Comparison of ENCODE assay signal across 26 mouse cellular contexts in genomic region chr17:25466257-25466656, GRCm38 (mm10). TPM values are rescaled to one million over a fixed set of nuclear protein-coding genes. Genes with fewer than 3 reads are reported as not detected.
A peak's percentile ranks its signal among the peaks of the same experiment; 100 is the strongest.
DNase-seq lines count a peak whose midpoint lies in the region; ATAC-seq lines count a peak whose summit lies in the region.
"Had no signal": no experiment of that assay in that cellular context is flagged by ENCODE, and none has a peak within 500 bp of the region (broad histone marks: within the 10 kb centered on the region; RNA-seq: fewer than 3 reads in every experiment).

No protein-coding gene starts in this region.

- intact Hi-C loops in heart, postnatal 14 days (cut with DNase I) = no loop called here

- H3K4me3 ChIP-seq in heart, embryonic 10.5 days = no peak overlapping the region
- no peak overlapping the region for H3K4me3 ChIP-seq in heart, embryonic 13.5 days
- no peak overlapping the region for H3K4me3 ChIP-seq in heart, embryonic 12.5 days

- peak; percentile 86 for DNase-seq in heart, adult 11 months
- DNase-seq in heart, postnatal 14 days = no peak
- no peak for DNase-seq in heart, embryonic 10.5 days (ENCODE audit: low spot score)
- no peak for DNase-seq in heart, adult 18-20 months
- DNase-seq: adrenal gland, adult 2 months; adrenal gland, adult 8-10 months; adrenal gland, postnatal 10 days; adrenal gland, postnatal 14 days; adrenal gland, postnatal 25 days; adrenal gland, postnatal 36 days; B cell, adult 2 months; cerebellum, adult 11 months; cerebellum, adult 11-12 months; cerebellum, adult 18-20 months had no signal

- H3K36me3 ChIP-seq in heart, embryonic 10.5 days = no peaks in the 10 kb centered on the region
- no peaks in the 10 kb centered on the region for H3K36me3 ChIP-seq in heart, embryonic 13.5 days
- H3K36me3 ChIP-seq in heart, embryonic 12.5 days = no peaks in the 10 kb centered on the region
- H3K36me3 ChIP-seq: G1E had no signal

- peaks cover 94% of the 10 kb centered on the region for H3K4me1 ChIP-seq in heart, embryonic 10.5 days
- H3K4me1 ChIP-seq in heart, embryonic 13.5 days = peaks cover 90% of the 10 kb centered on the region
- H3K4me1 ChIP-seq in heart, embryonic 12.5 days (replicated peaks) = peaks cover 86% of the 10 kb centered on the region

- no peak for ATAC-seq in heart, embryonic 13.5 days (ENCODE audit: extremely low read depth, insufficient number of reproducible peaks, low FRiP score, low TSS enrichment)
- ATAC-seq in heart, embryonic 12.5 days (ENCODE audit: insufficient number of reproducible peaks, low FRiP score) = no peak
- ATAC-seq: activated CD4-positive, CD25-positive, alpha-beta regulatory T cell, adult 4 months; CD4-positive, CD25-positive, alpha-beta regulatory T cell, adult 4 months; Patski had no signal

- no peaks in the 10 kb centered on the region for H3K27me3 ChIP-seq in heart, embryonic 10.5 days (ENCODE audit: insufficient read depth, poor library complexity, severe bottlenecking)
- H3K27me3 ChIP-seq in heart, embryonic 13.5 days (replicated peaks) = peaks cover 4% of the 10 kb centered on the region; the same call in 1 of the 2 replicates
- H3K27me3 ChIP-seq in heart, embryonic 12.5 days (replicated peaks) = peaks cover 2% of the 10 kb centered on the region; the same call in 1 of the 2 replicates

- H3K9me3 ChIP-seq in heart, embryonic 10.5 days = no peaks in the 10 kb centered on the region
- H3K9me3 ChIP-seq in heart, embryonic 13.5 days = no peaks in the 10 kb centered on the region
- H3K9me3 ChIP-seq in heart, embryonic 12.5 days (replicated peaks) = no peaks in the 10 kb centered on the region
- H3K9me3 ChIP-seq: G1E had no signal

- no peak overlapping the region for H3K9ac ChIP-seq in heart, embryonic 13.5 days
- no peak overlapping the region for H3K9ac ChIP-seq in heart, embryonic 12.5 days

- H3K27ac ChIP-seq in heart, embryonic 10.5 days = peak overlapping the region; percentile 94
- H3K27ac ChIP-seq in heart, embryonic 13.5 days (replicated peaks) = peak overlapping the region; percentile 3
- no peak overlapping the region for H3K27ac ChIP-seq in heart, embryonic 12.5 days (ENCODE audit: poor library complexity, severe bottlenecking)

- 45% methylated on average over 2 of the region's 2 CpGs for WGBS in heart, embryonic 10.5 days
- WGBS in heart, embryonic 13.5 days = 35% methylated on average over 2 of the region's 2 CpGs
- WGBS in heart, embryonic 12.5 days = 53% methylated on average over 2 of the region's 2 CpGs

- H3K4me2 ChIP-seq in heart, embryonic 13.5 days = no peak overlapping the region
- H3K4me2 ChIP-seq in heart, embryonic 12.5 days = no peak overlapping the region

RNA-seq across cellular contexts. Expression of gene Tekt4, which starts 11.8 kb away (rescaled TPM):
- under 1 TPM in 1 of 2 experiments, not detected in 1; 0.50 TPM for total RNA-seq in heart, postnatal 14 days (2021)
- polyA plus RNA-seq in heart, embryonic 10.5 days (2016; fragmentation: Nextera tagmentation; extraction: Ambion mirVana) = 0.55 and 0.84 TPM in 2 replicates
- under 1 TPM in 1 of 2 experiments, not detected in 1; 0.67 TPM for total RNA-seq in heart, adult 18-20 months (2021)
- 0.23 and 0.47 TPM in 2 replicates for polyA plus RNA-seq in heart, embryonic 13.5 days (2015; fragmentation: Nextera tagmentation; extraction: Ambion mirVana)
- 0.45 and 0.54 TPM in 2 replicates for polyA plus RNA-seq in heart, embryonic 12.5 days (2016; fragmentation: Nextera tagmentation; extraction: Ambion mirVana)
- total RNA-seq: adrenal gland, adult 18-20 months; adrenal gland, postnatal 10 days; adrenal gland, postnatal 14 days; adrenal gland, postnatal 25 days; adrenal gland, postnatal 36 days; adrenal gland, postnatal 4 days; CH12.LX; ES-E14; G1E; MEL had no signal
- polyA plus RNA-seq: activated CD4-positive, CD25-positive, alpha-beta regulatory T cell, adult 4 months; C2C12; CD4-positive, CD25-positive, alpha-beta regulatory T cell, adult 4 months; G1E; Patski had no signal

RNA-seq across cellular contexts. Expression of gene Sstr5, which starts 30.8 kb away (rescaled TPM):
- not detected for total RNA-seq in heart, postnatal 14 days (2021)
- polyA plus RNA-seq in heart, embryonic 10.5 days (2016; fragmentation: Nextera tagmentation; extraction: Ambion mirVana) = 1.1 and 1.5 TPM in 2 replicates
- not detected for total RNA-seq in heart, adult 18-20 months (2021)
- polyA plus RNA-seq in heart, embryonic 13.5 days (2015; fragmentation: Nextera tagmentation; extraction: Ambion mirVana) = 0.28 and 0.33 TPM in 2 replicates
- polyA plus RNA-seq in heart, embryonic 12.5 days (2016; fragmentation: Nextera tagmentation; extraction: Ambion mirVana) = 0.63 and 0.67 TPM in 2 replicates
- total RNA-seq: adrenal gland, postnatal 14 days; MEL had no signal
- polyA plus RNA-seq: activated CD4-positive, CD25-positive, alpha-beta regulatory T cell, adult 4 months; C2C12; CD4-positive, CD25-positive, alpha-beta regulatory T cell, adult 4 months; G1E; Patski had no signal

RNA-seq across cellular contexts. Expression of gene Cacna1h, which starts 32.7 kb away (rescaled TPM):
- 1 to 10 TPM; 4.9 to 8.1 TPM for total RNA-seq in heart, postnatal 14 days (2021)
- 11.1 and 11.8 TPM in 2 replicates for polyA plus RNA-seq in heart, embryonic 10.5 days (2016; fragmentation: Nextera tagmentation; extraction: Ambion mirVana)
- 1 to 10 TPM; 6.1 to 6.7 TPM for total RNA-seq in heart, adult 18-20 months (2021)
- polyA plus RNA-seq in heart, embryonic 13.5 days (2015; fragmentation: Nextera tagmentation; extraction: Ambion mirVana) = 6.5 and 8.1 TPM in 2 replicates
- 13.5 and 16.3 TPM in 2 replicates for polyA plus RNA-seq in heart, embryonic 12.5 days (2016; fragmentation: Nextera tagmentation; extraction: Ambion mirVana)
- polyA plus RNA-seq: activated CD4-positive, CD25-positive, alpha-beta regulatory T cell, adult 4 months; C2C12; CD4-positive, CD25-positive, alpha-beta regulatory T cell, adult 4 months; G1E had no signal
